Comparison of ENCODE assay signal across 10 mouse cellular contexts in the genomic region with DNA sequence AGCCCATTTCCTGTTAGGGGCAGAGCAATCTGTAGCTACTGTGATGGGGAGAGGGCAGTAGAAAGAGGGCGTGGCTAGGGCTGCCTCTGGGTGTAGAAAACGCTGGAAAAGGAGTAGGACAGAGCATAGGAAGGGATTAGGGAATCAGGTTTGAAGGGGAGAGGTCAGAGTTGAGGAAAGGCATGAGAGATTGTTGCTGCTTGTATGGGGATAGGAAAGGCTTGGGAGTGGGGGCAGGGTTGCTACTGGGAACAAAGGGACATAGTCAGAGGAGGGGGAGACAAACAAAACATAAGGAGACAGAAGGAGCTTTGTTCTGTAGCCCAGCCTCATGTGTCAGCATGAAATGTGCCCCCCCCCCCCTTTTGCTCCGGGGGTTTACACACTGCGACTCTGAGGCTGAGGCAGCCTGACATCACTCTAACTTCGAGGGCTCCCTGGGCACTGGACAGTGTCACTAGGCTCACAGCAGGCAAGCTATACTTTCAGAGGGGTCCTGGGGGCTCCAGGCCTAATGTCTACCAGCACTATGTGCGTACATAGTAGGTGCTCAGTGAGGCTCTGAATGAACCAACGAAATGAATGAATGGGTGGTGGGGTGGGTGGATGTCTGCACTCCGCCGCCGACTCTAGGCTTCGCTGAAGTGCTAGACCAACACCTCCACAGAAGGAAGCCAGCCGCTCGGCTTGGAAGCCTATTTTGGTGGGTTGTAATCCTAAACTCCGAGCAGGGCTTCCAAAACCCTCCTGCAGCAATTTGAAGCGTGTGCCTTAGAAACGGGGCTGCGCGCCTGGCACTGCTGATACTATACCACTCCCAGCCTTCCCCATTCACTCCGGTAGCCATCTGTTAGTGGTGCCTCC. TPM values are rescaled to one million over a fixed set of nuclear protein-coding genes. Genes with fewer than 3 reads are reported as not detected.
DNase-seq lines count a peak whose midpoint lies in the region; ATAC-seq lines count a peak whose summit lies in the region.
"Had no signal": no experiment of that assay in that cellular context is flagged by ENCODE, and none has a peak within 500 bp of the region (broad histone marks: within the 10 kb centered on the region; RNA-seq: fewer than 3 reads in every experiment).

No protein-coding gene starts in this region.

- H3K4me2 ChIP-seq in embryonic facial prominence, embryonic 14.5 days (ENCODE audit: low read depth, low read length): peak overlapping the region; percentile 25; the same call in 1 of the 2 replicates

- no peaks in the 10 kb centered on the region for H3K9me3 ChIP-seq in embryonic facial prominence, embryonic 14.5 days (ENCODE audit: control insufficient read depth, low read length)

- no peaks in the 10 kb centered on the region for H3K27me3 ChIP-seq in embryonic facial prominence, embryonic 14.5 days (replicated peaks; ENCODE audit: control insufficient read depth, insufficient read depth, low read length)

- peak; percentile 79 for DNase-seq in layer of hippocampus, adult 9-11 months
- no peak for DNase-seq in layer of hippocampus, postnatal 10 days (ENCODE audit: low spot score in 2 of 2)
- peak; percentile 39 for DNase-seq in embryonic facial prominence, embryonic 14.5 days (ENCODE audit: low spot score)
- DNase-seq in left cerebral cortex, postnatal 36 days (ENCODE audit: low spot score in 2 of 2): peak; percentile 53 to 69
- DNase-seq in right cerebral cortex, adult 18-20 months: peak; percentile 68
- no peak for DNase-seq in gastrocnemius, postnatal 10 days
- no peak for DNase-seq in ovary, postnatal 14 days (ENCODE audit: low spot score)
- DNase-seq in kidney, postnatal 25 days: no peak
- DNase-seq: cerebellum, postnatal 14 days; kidney, adult 18-20 months had no signal

- H3K9ac ChIP-seq in embryonic facial prominence, embryonic 14.5 days (ENCODE audit: low read depth, low read length): no peak overlapping the region

- 28% methylated on average over 19 of the region's 19 CpGs for WGBS in embryonic facial prominence, embryonic 14.5 days

- intact Hi-C loops in left cerebral cortex, postnatal 36 days (cut with DNase I): no loop called here

- no peak overlapping the region for H3K4me3 ChIP-seq in embryonic facial prominence, embryonic 14.5 days (ENCODE audit: low read depth, low read length)

- peak; percentile 80 for ATAC-seq in embryonic facial prominence, embryonic 14.5 days (ENCODE audit: low read depth)

- H3K36me3 ChIP-seq in embryonic facial prominence, embryonic 14.5 days (ENCODE audit: control insufficient read depth, insufficient read depth, low read length): no peaks in the 10 kb centered on the region

- peaks cover 22% of the 10 kb centered on the region for H3K4me1 ChIP-seq in embryonic facial prominence, embryonic 14.5 days (ENCODE audit: control insufficient read depth, insufficient read depth, low read length)

- peak overlapping the region; percentile 52; the same call in 1 of the 2 replicates for H3K27ac ChIP-seq in embryonic facial prominence, embryonic 14.5 days (replicated peaks; ENCODE audit: low read depth, low read length)

RNA-seq across cellular contexts. Expression of a gene that starts 9.9 kb away (rescaled TPM):
- total RNA-seq in layer of hippocampus, postnatal 10 days (2021): 10 to 100 TPM; 68.7 to 73.4 TPM
- 2.8 and 3.1 TPM in 2 replicates for polyA plus RNA-seq in embryonic facial prominence, embryonic 14.5 days (2014; fragmentation: Nextera tagmentation; extraction: Ambion mirVana)
- total RNA-seq in left cerebral cortex, postnatal 36 days (2021): 100 to 1,000 TPM; 123 to 144 TPM
- 1 to 10 TPM; 2.4 to 3.1 TPM for total RNA-seq in gastrocnemius, postnatal 10 days (2021)

Comparison
In these comparisons a context has a peak if more than half of its experiments do, and no peak if none do; other contexts are left out.
1. DNase-seq: peak in layer of hippocampus, adult 9-11 months (single experiment), embryonic facial prominence, embryonic 14.5 days (single experiment), left cerebral cortex, postnatal 36 days (2 of 2) and right cerebral cortex, adult 18-20 months (single experiment); none in layer of hippocampus, postnatal 10 days (0 of 2), gastrocnemius, postnatal 10 days (single experiment), ovary, postnatal 14 days (single experiment) and kidney, postnatal 25 days (0 of 2).
2. RNA of a gene that starts 9.9 kb away (total RNA-seq): 123 to 144 TPM in left cerebral cortex, postnatal 36 days and 68.7 to 73.4 TPM in layer of hippocampus, postnatal 10 days; 2.4 to 3.1 TPM in gastrocnemius, postnatal 10 days; every median in the first group is over 10 times any median in the second.